Mouse (Mus musculus) kidney, postnatal 0 days (tissue): ENCODE data around the gene Usp53. TPM values are rescaled to one million over a fixed set of nuclear protein-coding genes. Genes with fewer than 3 reads are reported as not detected.

Experiments used
- ATAC-seq: fragments of 200-750 bp; cut with Nextera tagmentation; replicated peaks from 2 replicates; pipeline ENCODE4 v1.8.0; 2017; ENCODE audit warnings: low read depth, moderate number of reproducible peaks, moderate TSS enrichment, moderate library complexity; ENCODE audit not compliant: low FRiP score
- DNase-seq: peaks from one replicate; pipeline ENCODE4 v3.0.0-alpha.2; 2016; ENCODE audit warnings: low spot score
- H3K27ac ChIP-seq: fragments of 300-500 bp; sonication (generic); 2 replicates; pipeline ENCODE4 v1.5.1; 2014; ENCODE audit warnings: mild to moderate bottlenecking
- H3K27me3 ChIP-seq: fragments of 300-500 bp; sonication (generic); 2 replicates; pipeline ENCODE4 v1.6.1; 2014; ENCODE audit warnings: low read length, mixed read lengths; ENCODE audit not compliant: insufficient read depth
- H3K36me3 ChIP-seq: fragments of 300-500 bp; sonication (generic); 2 replicates; pipeline ENCODE4 v1.6.1; 2014; ENCODE audit warnings: low read length, mixed read lengths; ENCODE audit not compliant: insufficient read depth
- H3K4me1 ChIP-seq: fragments of 300-500 bp; sonication (generic); replicated peaks from 2 replicates; pipeline ENCODE4 v1.6.1; 2014; ENCODE audit warnings: antibody characterized with exemption, low read length, mixed read lengths; ENCODE audit not compliant: insufficient read depth
- H3K4me2 ChIP-seq: fragments of 300-500 bp; sonication (generic); 2 replicates; pipeline ENCODE4 v1.6.1; 2014; ENCODE audit warnings: mild to moderate bottlenecking, low read length, moderate library complexity, mixed read lengths
- H3K4me3 ChIP-seq: fragments of 300-500 bp; sonication (generic); replicated peaks from 2 replicates; pipeline ENCODE4 v1.5.1; 2014; ENCODE audit warnings: low read depth, low read length
- H3K9ac ChIP-seq: fragments of 300-500 bp; sonication (generic); 2 replicates; pipeline ENCODE4 v1.6.1; 2014; ENCODE audit warnings: low read depth, low read length
- H3K9me3 ChIP-seq: fragments of 300-500 bp; sonication (generic); replicated peaks from 2 replicates; pipeline ENCODE4 v1.6.1; 2016; ENCODE audit warnings: low read length, inconsistent platforms, mixed read lengths
- CTCF ChIP-seq: IDR thresholded peaks from 2 replicates; pipeline ENCODE4 v1.5.1; 2016; ENCODE audit warnings: antibody characterized with exemption, low read depth, mild to moderate bottlenecking, moderate library complexity
- WGBS: fragments of 180-500 bp; shearing (Covaris S2); extraction: QIAGEN DNeasy Blood & Tissue Kit; methylation state at CpG from one replicate; pipeline ENCODE4 v1.1.7; 2014; 5-methylcytosine and 5-hydroxymethylcytosine counted together
- polyA plus RNA-seq: library from polyadenylated mRNA; unstranded; fragments of >200 nt; fragmentation: Nextera tagmentation; extraction: Ambion mirVana; gene quantifications from 2 replicates; pipeline ENCODE4 v1.2.1, GENCODE M21; 2015

Gene Usp53
- polyA plus RNA-seq, 1 experiment from 2014 or later = 13.2 TPM

- H3K27me3 ChIP-seq = no peaks in the 10 kb centered on the region
- no peak overlapping the region for H3K9ac ChIP-seq
- no peaks in the 10 kb centered on the region for H3K4me1 ChIP-seq
- WGBS = 92% methylated on average over 6 of the region's 6 CpGs
- no peak overlapping the region for H3K4me3 ChIP-seq
- no peaks in the 10 kb centered on the region for H3K9me3 ChIP-seq
- H3K36me3 ChIP-seq = peaks cover 9% of the 10 kb centered on the region; the same call in 1 of the 2 replicates
- ATAC-seq = 0 out of 2 replicates have a peak, but pooled peaks have one; percentile 40
- H3K4me2 ChIP-seq = no peak overlapping the region
- no peak overlapping the region for H3K27ac ChIP-seq
- no peak for DNase-seq
- no peak for TF ChIP-seq CTCF
Measured at GRCm38 (mm10) chr3:122929723-122930122, 54.6 kb downstream of the Usp53 start.

- peak within 1 kb of the TSS; percentile 61 for H3K9ac ChIP-seq
- DNase-seq (peak; percentile 98), ATAC-seq (peak; percentile 99)
- no peaks in the 10 kb centered on the region for H3K4me1 ChIP-seq
- no peaks in the 10 kb centered on the region for H3K27me3 ChIP-seq
- peak within 1 kb of the TSS; percentile 53 for H3K4me2 ChIP-seq
- H3K4me3 ChIP-seq = peak within 1 kb of the TSS; percentile 59
- no peaks in the 10 kb centered on the region for H3K36me3 ChIP-seq
- peak; percentile 53; the same call in 1 of the 2 replicates for TF ChIP-seq CTCF
- H3K27ac ChIP-seq = peak within 1 kb of the TSS; percentile 85
- H3K9me3 ChIP-seq = no peaks in the 10 kb centered on the region
- under 1% methylated on average over 68 of the region's 68 CpGs for WGBS
Measured at GRCm38 (mm10) chr3:122924009-122924914, 60.0 kb downstream of the Usp53 start, which contains the start of gene 1810037I17Rik. TSS of gene 1810037I17Rik (plus strand) at chr3:122924203.

GRCm38 (mm10) chr3:122923147-122923546, 61.2 kb downstream of the Usp53 start:
- no peaks in the 10 kb centered on the region for H3K27me3 ChIP-seq
- H3K4me3 ChIP-seq = no peak overlapping the region
- no peak for ATAC-seq
- no peak for DNase-seq
- H3K27ac ChIP-seq = no peak overlapping the region
- H3K4me2 ChIP-seq = peak overlapping the region; percentile 53
- TF ChIP-seq CTCF = no peak
- 67% methylated on average over 7 of the region's 7 CpGs for WGBS
- H3K36me3 ChIP-seq = no peaks in the 10 kb centered on the region
- no peak overlapping the region for H3K9ac ChIP-seq
- no peaks in the 10 kb centered on the region for H3K4me1 ChIP-seq
- no peaks in the 10 kb centered on the region for H3K9me3 ChIP-seq

- H3K9me3 ChIP-seq = no peaks in the 10 kb centered on the region
- no peak overlapping the region for H3K4me3 ChIP-seq
- 0 out of 2 replicates have a peak overlapping the region, but pooled peaks have one; percentile 64 for H3K27ac ChIP-seq
- no peak for TF ChIP-seq CTCF
- H3K27me3 ChIP-seq = no peaks in the 10 kb centered on the region
- H3K4me2 ChIP-seq = no peak overlapping the region
- DNase-seq (no peak), ATAC-seq (no peak)
- H3K36me3 ChIP-seq = no peaks in the 10 kb centered on the region
- WGBS = 61% methylated on average over 8 of the region's 8 CpGs
- no peaks in the 10 kb centered on the region for H3K4me1 ChIP-seq
- H3K9ac ChIP-seq = no peak overlapping the region
Measured at GRCm38 (mm10) chr3:122921676-122922527, 62.4 kb downstream of the Usp53 start.

- ATAC-seq = no peak
- Histone ChIP-seq H3K4me3 (no peak overlapping the region), H3K4me1 (no peaks in the 10 kb centered on the region), H3K9me3 (no peaks in the 10 kb centered on the region), H3K27ac (peak overlapping the region; percentile 64; the same call in 1 of the 2 replicates), H3K9ac (no peak overlapping the region), H3K36me3 (no peaks in the 10 kb centered on the region), H3K4me2 (no peak overlapping the region), H3K27me3 (no peaks in the 10 kb centered on the region)
- TF ChIP-seq CTCF = no peak
- DNase-seq = no peak
- WGBS = 62% methylated on average over 8 of the region's 8 CpGs
Measured at GRCm38 (mm10) chr3:122920572-122921435, 63.5 kb downstream of the Usp53 start.
